Mouse (Mus musculus): ENCODE measurements around the gene Ipp.

DNA sequence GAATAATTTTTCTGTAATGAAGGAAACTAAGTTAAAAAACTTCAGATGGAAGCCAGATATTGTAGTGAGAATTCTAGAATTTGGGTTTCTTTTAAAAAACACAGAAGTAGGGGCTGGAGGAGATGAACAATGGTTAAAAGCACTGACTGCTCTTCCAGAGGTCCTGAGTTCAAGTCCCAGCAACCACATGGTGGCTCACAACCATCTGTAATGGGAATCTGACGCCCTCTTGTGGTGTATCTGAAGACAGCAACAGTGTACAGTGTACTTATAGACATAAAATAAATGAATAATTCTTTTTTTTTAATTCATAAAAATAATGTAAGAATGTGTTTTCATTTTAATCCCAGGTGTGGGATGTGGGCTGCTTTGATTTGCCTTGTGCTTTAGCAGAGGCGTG is 23.8 kb downstream of the Ipp start:
- no peak for TF ChIP-seq CTCF (IDR thresholded peaks at IDR 0.05; ENCODE audit: borderline replicate concordance, insufficient read depth, low read depth, low read length)
- TF ChIP-seq POLR2A (IDR thresholded peaks at IDR 0.05; ENCODE audit: borderline replicate concordance, insufficient read depth, low read length): no peak

All from cerebellum, adult 2 months (tissue).